Mouse (Mus musculus): ENCODE results near the gene Dctd.
"Not testable (repeated sequence)": the region's sequence is repeated elsewhere in the genome, so short reads cannot be mapped to it uniquely, and the experiment has no call there.

Gene Dctd

DNA sequence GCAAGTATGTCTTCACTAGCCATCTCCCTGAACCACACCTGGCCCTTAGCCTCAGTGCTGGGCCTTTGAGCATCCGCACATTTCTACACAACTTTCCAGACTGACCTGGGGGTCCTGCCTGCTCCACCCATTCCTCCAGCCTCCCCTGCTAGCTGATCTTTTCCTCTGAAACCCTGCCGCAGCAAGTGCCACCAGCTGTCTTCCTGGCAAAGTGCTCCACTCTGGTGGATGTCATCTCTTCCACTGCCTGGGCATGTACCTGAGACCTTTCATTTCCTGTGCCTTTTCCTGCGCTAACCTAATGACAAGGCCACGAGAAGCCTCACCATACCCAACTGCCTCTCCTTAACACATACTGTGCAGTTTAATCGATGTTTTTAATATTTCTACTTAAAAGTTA, 46.9 kb downstream of the Dctd start:
- no peak for DNase-seq (ENCODE audit: low spot score)

DNA sequence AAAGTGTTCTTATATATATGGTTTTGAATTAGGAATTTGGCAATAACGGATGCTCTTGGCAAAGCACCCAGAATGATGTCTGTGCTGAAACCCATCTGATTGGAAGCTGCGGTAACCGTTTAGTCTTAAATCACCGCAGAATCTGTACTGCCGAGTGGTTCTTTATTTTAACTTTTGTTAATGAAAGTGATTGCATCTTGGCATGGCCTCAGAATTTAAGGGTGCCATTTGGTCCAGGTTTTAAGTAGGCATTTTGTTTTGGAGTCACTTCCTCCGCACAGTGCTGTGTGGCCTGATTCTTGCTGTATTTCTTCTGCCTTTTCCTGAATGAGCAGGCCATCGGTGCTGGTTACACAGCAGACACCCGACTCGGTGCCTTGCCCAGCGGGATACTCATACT, 47.6 kb downstream of the Dctd start:
- DNase-seq (ENCODE audit: low spot score): no peak

DNA sequence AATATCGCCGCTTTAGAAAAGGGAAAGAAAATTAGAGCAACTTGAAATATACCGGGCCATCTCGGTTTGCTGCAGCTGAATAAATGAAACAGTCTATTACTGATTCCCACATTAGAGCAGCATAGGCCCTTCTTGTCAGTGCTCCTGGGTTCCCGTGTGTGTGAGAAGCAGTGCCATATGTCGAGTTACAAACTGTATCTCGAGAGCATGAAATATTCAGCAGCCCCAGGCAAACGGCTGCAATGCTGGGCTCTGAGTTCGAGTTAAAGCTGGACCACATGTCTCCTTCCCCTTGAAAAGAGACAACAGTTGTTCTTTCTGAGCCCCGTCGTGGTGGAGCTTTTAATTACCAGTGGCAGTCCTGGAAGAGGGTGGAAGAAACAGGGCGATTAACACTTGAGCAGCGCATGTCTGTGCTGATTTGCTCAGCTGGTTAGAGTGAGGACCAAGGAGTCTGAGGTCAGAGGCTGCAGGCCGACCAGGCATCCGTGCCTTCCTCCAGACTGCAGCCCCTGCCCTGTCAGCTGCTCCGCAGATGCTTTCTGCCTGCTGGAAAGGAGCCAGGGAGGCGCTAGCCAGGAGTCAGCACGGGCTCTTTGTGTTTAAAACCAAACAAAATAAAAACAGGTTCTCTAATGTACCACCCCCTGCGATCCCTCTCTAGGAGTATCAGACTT, 53.3 kb downstream of the Dctd start:
- no peak for DNase-seq (ENCODE audit: low spot score)

DNA sequence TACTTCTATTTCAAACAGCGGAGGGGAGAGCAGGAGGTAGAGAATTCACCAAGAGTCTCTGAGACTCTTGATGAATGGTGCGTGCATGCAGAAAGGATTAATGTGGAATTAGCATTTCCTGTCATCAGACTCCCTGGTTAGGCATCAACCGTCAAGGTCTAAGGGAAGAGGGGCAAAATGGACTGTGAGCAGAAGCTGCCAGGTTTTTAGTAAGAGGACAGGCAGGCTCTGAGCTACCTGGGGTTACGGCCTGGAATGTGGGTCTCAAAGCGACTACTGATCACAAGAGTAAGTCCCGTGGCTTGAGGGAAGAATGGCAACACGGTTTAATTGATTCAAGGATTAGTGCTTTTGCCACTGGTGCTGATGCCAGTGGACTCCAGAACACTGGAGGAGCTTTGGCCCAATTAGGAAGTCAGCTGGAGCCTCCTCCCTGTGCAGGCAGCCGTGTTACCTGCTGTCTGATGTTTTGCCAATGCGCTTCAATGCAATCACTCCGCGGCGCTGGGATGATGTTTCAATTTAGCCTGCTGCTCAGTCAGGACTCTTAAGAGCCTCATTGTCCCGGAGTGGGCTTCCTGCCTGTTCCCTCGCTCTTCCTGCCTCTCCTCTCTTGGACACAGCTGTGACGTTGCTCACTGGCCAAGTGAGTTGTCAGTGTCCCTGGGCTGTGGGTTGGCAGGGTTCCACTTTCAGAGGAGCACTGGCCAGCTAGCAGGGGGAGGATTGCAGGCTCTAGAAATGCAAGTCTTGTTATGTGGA, 54.6 kb downstream of the Dctd start:
- DNase-seq (ENCODE audit: low spot score): no peak

DNA sequence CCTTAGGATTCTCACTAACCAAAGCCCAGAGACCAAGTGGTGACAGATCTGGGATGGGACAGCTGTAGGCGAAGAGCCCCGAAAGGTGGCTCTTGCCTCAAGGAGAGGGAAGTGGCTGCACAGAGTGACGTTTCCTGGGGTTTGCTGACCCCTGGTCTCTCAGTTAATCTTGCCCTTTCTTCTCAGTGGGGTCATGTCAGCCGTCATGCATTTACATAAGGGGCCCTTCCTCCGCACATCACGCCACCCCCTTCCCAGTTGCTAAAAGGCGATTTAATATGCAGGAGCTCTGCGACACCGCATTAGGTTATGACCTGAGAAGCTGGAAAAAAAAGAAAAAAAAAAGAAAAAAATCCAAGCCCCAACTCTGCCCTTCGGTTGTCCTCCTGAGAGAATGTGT, 58.8 kb downstream of the Dctd start:
- DNase-seq (ENCODE audit: low spot score): no peak

DNA sequence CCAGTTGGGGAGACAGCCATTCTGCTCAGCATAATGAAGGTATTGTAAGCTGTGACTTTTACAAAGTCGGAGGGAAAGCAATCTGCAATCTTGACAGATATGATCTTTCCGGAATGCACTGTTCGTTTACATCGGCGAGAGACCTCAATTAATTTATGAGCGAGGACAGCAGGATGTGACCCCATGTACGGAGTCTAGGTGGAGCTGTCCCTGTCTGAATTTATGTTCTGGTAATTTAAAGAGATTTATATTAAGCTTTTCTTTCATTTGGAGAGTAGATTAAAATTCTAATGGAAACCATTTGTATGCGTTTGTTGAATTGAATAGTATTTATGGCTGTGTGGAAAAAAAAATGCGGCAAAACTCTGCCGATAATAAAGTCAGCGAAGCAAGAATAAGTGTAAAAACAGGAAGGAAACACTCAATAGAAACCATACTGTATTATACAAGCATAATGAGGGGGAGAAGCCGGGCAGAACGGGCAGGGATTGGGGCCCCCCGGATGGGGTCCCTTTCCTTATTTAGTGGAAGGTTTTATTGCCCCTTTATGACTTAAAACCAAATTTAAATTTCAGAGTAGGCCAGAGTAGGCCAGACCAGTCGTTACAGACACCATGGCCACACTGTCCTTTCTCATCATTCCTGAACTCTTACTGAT, 59.8 kb downstream of the Dctd start:
- no peak for DNase-seq (ENCODE audit: low spot score)

DNA sequence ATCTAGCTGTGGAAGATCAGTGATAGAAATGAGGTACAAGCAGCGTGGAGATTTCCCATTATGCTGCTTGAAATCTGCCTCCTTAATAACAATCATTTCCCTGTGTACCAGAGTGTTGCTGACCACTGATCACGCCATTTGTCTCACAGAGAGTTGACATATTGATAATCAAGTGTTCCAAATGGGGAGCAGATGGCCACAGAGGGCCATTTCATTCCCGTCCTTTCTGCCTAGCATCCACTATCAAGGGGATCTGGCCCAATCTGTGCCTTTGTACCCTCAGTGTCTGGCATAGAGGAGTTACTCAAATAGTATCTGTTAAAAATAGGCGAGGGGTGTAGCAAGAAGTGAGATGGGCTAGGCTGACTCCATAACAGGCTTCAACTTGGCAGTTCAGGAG, 78.5 kb downstream of the Dctd start:
- no peak for DNase-seq (ENCODE audit: low spot score)

DNA sequence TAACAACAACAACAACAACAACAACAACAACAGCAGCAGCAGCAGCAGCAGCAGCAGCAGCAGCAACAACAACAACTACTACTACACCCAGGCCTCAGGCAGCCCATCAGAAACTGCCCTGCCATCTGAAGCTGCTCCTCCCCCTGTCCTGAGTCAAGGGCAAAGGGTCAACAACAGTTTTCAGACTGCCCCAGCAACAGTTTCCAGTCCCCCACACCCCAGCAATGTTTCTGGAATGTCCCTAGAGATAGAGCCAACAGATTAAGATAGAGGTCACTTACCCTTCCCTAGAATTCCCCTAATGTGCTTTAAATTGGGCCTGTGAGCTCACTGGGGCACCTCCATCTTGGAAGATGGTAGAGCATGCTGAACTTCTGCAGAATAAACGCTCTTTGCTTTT, 79.0 kb downstream of the Dctd start:
- DNase-seq (ENCODE audit: low spot score): no peak

DNA sequence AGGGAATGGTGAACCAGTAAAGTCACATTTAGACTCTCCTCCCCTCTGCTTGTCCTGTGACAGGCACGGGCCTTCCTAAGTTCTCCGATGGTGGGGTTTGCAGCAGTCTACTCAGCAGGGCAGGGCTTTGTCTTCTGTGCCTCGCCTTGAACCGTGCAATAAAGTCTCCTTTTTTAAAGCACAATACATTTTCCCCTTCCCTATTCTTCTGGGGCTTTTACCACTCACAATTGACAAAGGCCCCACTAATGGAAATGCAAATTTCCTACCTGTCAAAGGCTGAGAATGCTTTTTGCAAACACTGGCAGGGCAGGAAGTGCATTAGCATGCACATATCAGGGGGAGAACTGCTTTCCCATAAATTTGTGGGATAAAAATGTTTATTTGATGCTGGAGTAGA, 80.1 kb downstream of the Dctd start:
- no peak for DNase-seq (ENCODE audit: low spot score)

DNA sequence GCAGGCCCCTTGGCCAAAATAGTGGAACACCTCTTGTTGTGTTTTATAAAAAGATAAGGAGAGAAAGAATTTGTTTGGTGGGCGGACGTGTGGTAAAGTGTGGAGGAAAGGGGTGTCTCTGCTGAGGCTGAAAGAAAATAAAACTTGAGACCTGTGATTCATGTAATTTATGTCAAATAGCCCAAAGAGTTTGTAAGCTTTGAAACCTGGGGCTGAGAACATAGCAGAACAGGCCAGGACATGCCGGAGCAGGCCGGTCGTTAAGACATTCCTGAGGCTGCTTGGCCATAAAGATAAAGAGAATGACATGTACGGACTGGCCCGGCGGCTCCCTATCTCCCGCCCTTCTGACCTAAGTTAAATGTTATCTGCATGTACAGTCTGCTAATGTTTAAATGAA, 81.3 kb downstream of the Dctd start:
- DNase-seq (ENCODE audit: low spot score): not testable (repeated sequence)

DNA sequence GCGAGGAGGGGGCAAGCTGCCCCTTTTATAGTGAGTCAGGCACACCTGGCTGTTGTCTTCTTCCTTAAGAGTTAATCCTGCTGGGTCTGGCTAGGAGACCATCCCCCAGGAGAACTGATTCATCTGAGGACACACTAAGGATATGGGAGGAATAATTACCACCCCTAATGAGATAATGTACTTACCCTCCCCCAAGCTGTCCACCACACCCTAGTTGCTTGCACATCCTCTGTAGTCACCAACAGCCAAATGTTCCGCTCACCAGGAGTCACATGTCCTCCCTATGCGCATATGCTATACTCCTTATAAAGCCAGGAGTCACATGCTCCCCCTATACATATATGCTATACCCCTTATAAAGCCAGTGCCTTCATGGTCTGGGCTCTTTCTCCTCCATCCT, 82.1 kb downstream of the Dctd start:
- DNase-seq (ENCODE audit: low spot score): no peak

DNA sequence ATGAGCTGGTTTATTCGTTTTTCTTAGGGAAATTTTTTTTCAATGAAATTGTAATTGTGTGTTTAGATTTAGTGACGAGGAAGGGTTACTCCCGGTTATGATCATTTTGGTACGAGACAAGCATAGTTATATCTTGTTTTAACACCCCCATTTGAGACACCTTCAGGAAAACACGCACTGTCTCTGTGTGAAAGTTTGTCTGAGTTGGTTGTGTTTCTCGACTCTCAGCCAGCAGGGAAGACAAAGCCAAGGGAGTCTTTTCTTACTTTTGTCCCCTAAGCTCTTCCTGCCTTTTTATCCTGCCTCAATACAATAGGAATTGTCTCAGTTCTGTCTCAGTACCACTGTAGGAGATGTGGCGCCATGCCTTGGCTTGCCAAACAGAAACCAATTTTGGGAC, 84.9 kb downstream of the Dctd start:
- DNase-seq (ENCODE audit: low spot score): no peak

DNA sequence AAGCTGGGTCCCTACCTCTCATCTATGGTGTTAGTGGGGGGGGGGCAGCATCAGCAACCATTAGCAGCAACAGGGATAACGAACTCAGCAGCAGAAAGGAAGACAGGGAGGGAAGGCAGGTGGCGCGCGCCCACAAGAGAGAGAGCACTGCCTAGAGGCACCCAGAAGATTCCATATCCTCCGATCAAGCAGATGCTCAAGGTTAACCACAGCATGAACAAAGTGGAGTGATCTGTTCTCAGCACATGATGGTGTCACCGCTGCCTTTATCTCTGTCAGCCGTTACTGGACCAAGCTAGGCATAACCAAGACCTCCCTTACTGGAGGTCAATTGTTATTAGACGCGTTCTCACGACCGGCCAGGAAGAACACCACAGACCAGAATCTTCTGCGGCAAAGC, 89.7 kb downstream of the Dctd start:
- no peak for DNase-seq (ENCODE audit: low spot score)

DNA sequence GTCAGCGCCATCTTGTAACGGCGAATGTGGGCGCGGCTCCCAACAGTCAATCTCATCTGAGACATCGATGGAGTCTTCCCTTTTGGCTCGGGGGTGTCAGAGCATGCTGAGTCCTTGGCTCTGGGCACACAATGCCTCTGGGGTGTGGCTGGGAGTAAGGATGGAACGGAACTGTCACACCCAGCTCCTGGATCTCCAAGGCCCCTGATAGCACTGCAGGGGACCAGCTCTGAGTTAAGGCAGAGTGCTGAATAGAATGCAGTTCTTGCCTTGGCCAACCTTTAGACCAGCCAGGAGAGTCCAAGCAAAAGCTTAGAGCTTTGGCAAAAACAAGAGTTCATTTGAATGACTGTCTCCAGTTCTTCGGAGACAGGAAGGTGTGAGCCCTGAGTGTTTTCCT, 97.1 kb downstream of the Dctd start:
- no peak for DNase-seq (ENCODE audit: low spot score)

DNA sequence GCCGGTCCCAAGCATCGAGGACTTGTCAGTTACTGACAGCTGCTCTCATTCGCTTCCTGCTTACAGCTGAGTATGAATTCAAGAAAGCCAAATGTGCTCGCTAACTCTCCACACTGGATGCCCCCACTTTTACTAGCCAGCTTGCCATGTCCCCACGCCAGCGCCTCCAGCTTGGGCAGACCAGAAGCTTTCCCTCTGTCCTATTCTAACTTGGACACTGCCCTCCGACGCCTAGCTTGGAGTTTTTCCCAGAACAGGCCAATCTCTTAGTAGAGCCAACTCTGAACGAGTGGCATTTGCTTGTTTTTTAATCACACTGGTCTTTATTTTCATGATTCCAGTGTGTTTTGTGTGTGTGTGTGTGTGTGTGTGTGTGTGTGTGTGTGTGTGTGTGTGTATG, 100.3 kb downstream of the Dctd start:
- no peak for DNase-seq (ENCODE audit: low spot score)

DNA sequence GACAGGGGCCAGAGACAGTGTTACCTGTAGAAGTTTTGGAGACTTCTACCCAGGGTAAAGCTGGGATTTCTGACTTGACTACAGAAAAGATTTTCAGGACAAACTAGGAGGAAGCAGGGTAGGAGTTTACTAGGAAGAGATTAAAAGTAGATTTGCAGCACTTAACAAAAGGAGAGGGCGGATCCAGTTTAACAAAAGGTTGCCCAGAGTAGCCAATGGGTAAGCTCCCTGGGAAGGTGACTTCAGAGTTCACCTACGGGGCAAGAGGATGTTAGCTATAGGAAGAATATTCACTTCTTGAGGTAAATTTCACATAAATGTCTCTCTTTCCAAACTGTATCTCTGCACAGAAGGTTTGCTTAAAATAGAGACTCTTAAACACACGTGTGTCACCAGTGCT, 103.7 kb downstream of the Dctd start:
- no peak for DNase-seq (ENCODE audit: low spot score)
